Mouse (Mus musculus) brain, embryonic 14.5 days (tissue): ENCODE measurements at regions not wholly inside any gene's neighbourhood (a gene's known extent, or its start where the extent isn't known, plus 50 kb on each side); places are given as distances from the start of the nearest gene placed in this dataset.

Experiments used
- CTCF ChIP-seq: fragments of 200-500 bp; IDR thresholded peaks from 2 replicates; pipeline ENCODE4 v1.5.1; 2012; ENCODE audit warnings: inconsistent platforms, mild to moderate bottlenecking, moderate library complexity, borderline replicate concordance; ENCODE audit not compliant: insufficient read depth, insufficient read length; ENCODE audit errors: extremely low read depth
- POLR2A ChIP-seq: fragments of 200-500 bp; IDR thresholded peaks from 2 replicates; pipeline ENCODE4 v1.6.1; 2012; ENCODE audit warnings: mild to moderate bottlenecking, inconsistent platforms, borderline replicate concordance; ENCODE audit not compliant: poor library complexity, insufficient read depth, insufficient read length, severe bottlenecking; ENCODE audit errors: extremely low read depth

GRCm38 (mm10) chrX:61117368-61117767, 68.0 kb downstream of the Cdr1 start:
- TF ChIP-seq CTCF (no peak), POLR2A (no peak)
